Mouse (Mus musculus): ENCODE results near the gene Eif3a.

The Eif3a gene

GRCm38 (mm10) chr19:60790551-60791161, at the start of gene Eif3a:
Gene Eif3a, minus strand, starts transcription at chr19:60790658.
- peak; percentile 89 to 94 for DNase-seq (ENCODE audit: low spot score in 2 of 2)

- DNase-seq (ENCODE audit: low spot score in 2 of 2), result peak; percentile 16 to 33
These were observed 47.3 kb upstream of the Eif3a start for GRCm38 (mm10) chr19:60837747-60838146.

GRCm38 (mm10) chr19:60818677-60819076, 28.2 kb upstream of the Eif3a start:
- DNase-seq (ENCODE audit: low spot score in 2 of 2), result no peak

GRCm38 (mm10) chr19:60813133-60813532, 22.7 kb upstream of the Eif3a start:
- no peak for DNase-seq (ENCODE audit: low spot score in 2 of 2)

- no peak for DNase-seq (ENCODE audit: low spot score in 2 of 2)
These were observed 21.6 kb upstream of the Eif3a start for GRCm38 (mm10) chr19:60812036-60812389.

- DNase-seq (ENCODE audit: low spot score in 2 of 2), result peak; percentile 83
These were observed 20.9 kb upstream of the Eif3a start, which contains the start of gene Fam45a for GRCm38 (mm10) chr19:60811098-60812035. Gene Fam45a, plus strand, starts transcription at chr19:60811585.

GRCm38 (mm10) chr19:60809927-60810326, 19.5 kb upstream of the Eif3a start:
- no peak for DNase-seq (ENCODE audit: low spot score in 2 of 2)

- DNase-seq (ENCODE audit: low spot score in 2 of 2), result no peak
These were observed 14.4 kb upstream of the Eif3a start for GRCm38 (mm10) chr19:60804903-60805302.

GRCm38 (mm10) chr19:60799867-60800569, 9.6 kb upstream of the Eif3a start:
- DNase-seq (ENCODE audit: low spot score in 2 of 2), result no peak

- DNase-seq (ENCODE audit: low spot score in 2 of 2), result no peak
These were observed 7.0 kb upstream of the Eif3a start for GRCm38 (mm10) chr19:60797415-60797814.

GRCm38 (mm10) chr19:60795244-60795643, 4.8 kb upstream of the Eif3a start:
- DNase-seq (ENCODE audit: low spot score in 2 of 2), result no peak

GRCm38 (mm10) chr19:60793170-60793707, 2.8 kb upstream of the Eif3a start:
- DNase-seq (ENCODE audit: low spot score in 2 of 2), result no peak

- no peak for DNase-seq (ENCODE audit: low spot score in 2 of 2)
These were observed 706 bp upstream of the Eif3a start for GRCm38 (mm10) chr19:60791164-60791563.

- DNase-seq (ENCODE audit: low spot score in 2 of 2), result peak; percentile 22 to 38
These were observed 445 bp downstream of the Eif3a start for GRCm38 (mm10) chr19:60789919-60790506.

GRCm38 (mm10) chr19:60789452-60789851, 1.0 kb downstream of the Eif3a start:
- no peak for DNase-seq (ENCODE audit: low spot score in 2 of 2)

- no peak for DNase-seq (ENCODE audit: low spot score in 2 of 2)
These were observed 2.1 kb downstream of the Eif3a start for GRCm38 (mm10) chr19:60788214-60788960.

- no peak for DNase-seq (ENCODE audit: low spot score in 2 of 2)
These were observed 2.9 kb downstream of the Eif3a start for GRCm38 (mm10) chr19:60787465-60788150.

GRCm38 (mm10) chr19:60784712-60785111, 5.7 kb downstream of the Eif3a start:
- DNase-seq (ENCODE audit: low spot score in 2 of 2), result no peak

- no peak for DNase-seq (ENCODE audit: low spot score in 2 of 2)
These were observed 8.4 kb downstream of the Eif3a start for GRCm38 (mm10) chr19:60782034-60782433.

- no peak for DNase-seq (ENCODE audit: low spot score in 2 of 2)
These were observed 17.1 kb downstream of the Eif3a start for GRCm38 (mm10) chr19:60773366-60773765.

Data from frontal cortex, postnatal 14 days (tissue).